Mouse (Mus musculus): ENCODE data around the gene Ppfia1. TPM values are rescaled to one million over a fixed set of nuclear protein-coding genes. Genes with fewer than 3 reads are reported as not detected.

Gene Ppfia1
- total RNA-seq, 2 experiments from 2014 or later = 28.3 to 33.4 TPM

- intact Hi-C loops (cut with DNase I) = loop anchor here (5.0 kb wide), 1 partner anchor 41 kb away; no protein-coding TSS in a partner anchor
- no peak overlapping the region for H3K27ac ChIP-seq
- DNase-seq = no peak
- no peak for TF ChIP-seq CTCF (IDR thresholded peaks at IDR 0.05)
- H3K4me3 ChIP-seq = no peak overlapping the region
Observed at GRCm38 (mm10) chr7:144516711-144517110, 36.8 kb downstream of the Ppfia1 start.

- no peak for DNase-seq
- intact Hi-C loops (cut with DNase I) = no loop called here
Observed at GRCm38 (mm10) chr7:144509090-144509489, 44.4 kb downstream of the Ppfia1 start.

DNA sequence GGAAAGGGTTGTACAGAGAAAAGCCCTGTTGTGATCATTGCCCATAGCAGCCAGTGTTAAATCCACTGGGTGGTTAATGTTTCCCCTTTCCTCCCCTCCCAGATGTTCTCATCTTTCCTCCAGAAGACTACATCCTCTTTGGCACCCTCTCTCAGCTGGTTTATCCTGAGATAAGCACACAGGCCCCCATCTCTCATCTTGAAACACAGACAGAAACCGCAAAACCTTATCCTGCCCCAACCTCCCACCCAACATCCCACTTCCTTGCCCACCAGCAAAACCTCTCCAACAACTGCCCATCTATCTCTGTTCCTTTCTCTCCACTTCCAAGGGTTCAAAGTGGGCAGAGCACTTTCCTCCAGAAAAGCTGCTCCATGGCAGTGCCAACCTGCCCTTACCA, 46.7 kb downstream of the Ppfia1 start:
- TF ChIP-seq CTCF (IDR thresholded peaks at IDR 0.05) = no peak
- intact Hi-C loops (cut with DNase I) = no loop called here
- DNase-seq = no peak
- H3K27ac ChIP-seq = no peak overlapping the region
- H3K4me3 ChIP-seq = no peak overlapping the region

More at GRCm38 (mm10) chr7:144509090-144509489, 44.4 kb downstream of the Ppfia1 start:
- H3K4me3 ChIP-seq = no peak overlapping the region
- no peak overlapping the region for H3K27ac ChIP-seq
- no peak for TF ChIP-seq CTCF (IDR thresholded peaks at IDR 0.05)

DNA sequence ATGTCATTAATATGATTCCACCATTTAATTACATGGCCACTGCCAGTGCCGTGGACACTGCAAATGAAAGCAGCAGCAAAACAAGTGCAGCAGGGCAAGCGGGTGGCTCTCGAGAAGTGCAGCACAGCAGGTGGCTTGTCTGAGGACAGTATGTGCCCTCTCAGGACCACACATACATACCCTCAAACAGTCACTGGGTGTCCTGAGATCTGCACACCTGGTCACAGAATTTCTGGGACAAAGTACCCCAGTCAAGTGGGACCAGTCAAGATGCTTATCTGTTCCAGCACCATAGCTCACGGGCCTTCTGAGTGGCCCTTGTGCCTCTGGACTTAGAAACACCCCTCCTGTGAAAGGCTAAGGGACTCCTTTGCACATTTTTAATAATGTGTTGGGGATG, 49.6 kb downstream of the Ppfia1 start:
- Histone ChIP-seq H3K27ac (no peak overlapping the region), H3K4me3 (no peak overlapping the region)
- intact Hi-C loops (cut with DNase I) = no loop called here
- no peak for TF ChIP-seq CTCF (IDR thresholded peaks at IDR 0.05)
- no peak for DNase-seq

DNA sequence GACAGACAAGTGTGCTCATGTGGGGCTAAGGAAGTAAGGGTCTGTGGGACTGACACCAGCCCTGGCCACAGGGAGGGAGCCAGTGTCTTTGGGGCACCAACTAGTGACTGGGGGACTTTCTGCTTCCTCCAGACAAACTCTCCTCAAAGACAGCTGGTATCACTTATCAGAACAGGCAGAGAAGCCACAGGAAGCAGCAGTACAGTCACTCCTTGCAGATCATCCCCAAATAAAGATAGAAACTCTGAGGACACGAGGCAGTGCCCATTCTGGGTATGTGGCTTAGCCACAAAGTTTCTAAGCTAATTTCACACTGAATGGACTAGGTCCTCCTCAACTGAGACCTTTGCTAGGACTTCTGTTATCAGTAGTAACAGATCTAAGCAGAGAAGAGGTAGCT, 60.6 kb downstream of the Ppfia1 start:
- no peak overlapping the region for H3K27ac ChIP-seq
- intact Hi-C loops (cut with DNase I) = no loop called here
- no peak overlapping the region for H3K4me3 ChIP-seq
- TF ChIP-seq CTCF (IDR thresholded peaks at IDR 0.05) = no peak
- DNase-seq = no peak

- no peak for TF ChIP-seq CTCF (IDR thresholded peaks at IDR 0.05)
- intact Hi-C loops (cut with DNase I) = no loop called here
- no peak overlapping the region for H3K27ac ChIP-seq
- no peak for DNase-seq
- H3K4me3 ChIP-seq = no peak overlapping the region
Observed at GRCm38 (mm10) chr7:144490201-144490873, 63.2 kb downstream of the Ppfia1 start.

DNA sequence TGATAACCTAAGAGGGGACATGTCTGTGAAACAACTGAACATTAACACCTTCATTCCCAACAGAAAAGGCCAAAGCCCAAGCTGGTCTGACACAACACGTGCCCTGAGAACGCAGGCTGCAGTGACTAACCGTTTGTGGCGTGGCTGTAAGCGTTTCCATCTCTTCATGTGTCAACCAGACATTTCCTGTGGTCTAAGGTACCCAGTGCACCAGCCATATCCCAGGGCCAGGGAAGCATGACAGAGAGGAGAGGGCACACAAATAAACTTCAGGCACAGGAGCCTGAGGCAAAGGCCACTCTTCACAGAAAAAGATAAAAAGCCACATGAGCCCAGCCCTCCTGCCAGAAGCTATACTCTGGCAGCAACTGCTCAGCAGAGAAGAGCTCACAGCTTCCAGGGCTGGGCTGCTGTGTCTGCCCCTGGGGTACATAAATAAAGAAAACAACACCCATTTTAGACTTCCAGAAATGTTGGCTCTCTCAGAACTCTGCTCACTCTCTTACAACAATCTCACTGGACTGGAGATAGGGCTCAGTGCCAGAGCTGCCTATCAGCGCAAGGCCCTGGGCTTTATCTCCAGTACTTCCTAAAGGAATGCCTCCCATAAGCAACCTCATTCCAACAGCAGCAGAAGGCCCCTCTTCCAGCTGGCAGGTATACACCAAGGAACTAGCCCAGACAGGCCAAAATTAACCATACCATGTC, 64.3 kb downstream of the Ppfia1 start:
- no peak overlapping the region for H3K27ac ChIP-seq
- intact Hi-C loops (cut with DNase I) = no loop called here
- TF ChIP-seq CTCF (IDR thresholded peaks at IDR 0.05) = no peak
- DNase-seq = no peak
- no peak overlapping the region for H3K4me3 ChIP-seq

- no peak overlapping the region for H3K27ac ChIP-seq
- no peak overlapping the region for H3K4me3 ChIP-seq
- no peak for DNase-seq
- TF ChIP-seq CTCF (IDR thresholded peaks at IDR 0.05) = no peak
- intact Hi-C loops (cut with DNase I) = no loop called here
Observed at GRCm38 (mm10) chr7:144480314-144480713, 73.2 kb downstream of the Ppfia1 start.

GRCm38 (mm10) chr7:144479569-144479968, 74.0 kb downstream of the Ppfia1 start:
- Histone ChIP-seq H3K27ac (no peak overlapping the region), H3K4me3 (no peak overlapping the region)
- no peak for TF ChIP-seq CTCF (IDR thresholded peaks at IDR 0.05)
- DNase-seq = no peak
- intact Hi-C loops (cut with DNase I) = no loop called here

DNA sequence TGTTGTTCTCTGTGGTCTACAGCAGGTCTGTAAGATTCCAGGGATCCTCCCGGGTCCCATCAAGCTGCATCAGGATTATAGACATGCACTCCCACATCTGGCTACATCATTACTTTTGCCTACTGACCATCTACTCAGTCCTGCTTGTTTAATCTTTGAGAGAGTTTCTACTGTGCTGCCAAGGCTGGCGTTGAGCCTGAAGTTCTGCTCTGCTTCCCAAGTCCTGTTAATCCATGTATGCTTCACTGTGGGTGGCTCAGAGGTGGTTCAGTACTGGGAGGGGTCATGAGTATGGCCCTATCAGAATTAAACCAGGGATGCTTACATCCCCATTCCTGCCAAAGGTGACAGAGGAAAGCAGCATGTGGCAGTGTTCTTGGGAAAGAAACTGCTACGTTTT, 77.8 kb downstream of the Ppfia1 start:
- intact Hi-C loops (cut with DNase I) = no loop called here
- TF ChIP-seq CTCF (IDR thresholded peaks at IDR 0.05) = no peak
- no peak overlapping the region for H3K27ac ChIP-seq
- H3K4me3 ChIP-seq = no peak overlapping the region
- no peak for DNase-seq

- no peak for DNase-seq
- H3K27ac ChIP-seq = no peak overlapping the region
- no peak overlapping the region for H3K4me3 ChIP-seq
- no peak for TF ChIP-seq CTCF (IDR thresholded peaks at IDR 0.05)
- intact Hi-C loops (cut with DNase I) = no loop called here
Observed at GRCm38 (mm10) chr7:144473486-144473885, 80.0 kb downstream of the Ppfia1 start.

DNA sequence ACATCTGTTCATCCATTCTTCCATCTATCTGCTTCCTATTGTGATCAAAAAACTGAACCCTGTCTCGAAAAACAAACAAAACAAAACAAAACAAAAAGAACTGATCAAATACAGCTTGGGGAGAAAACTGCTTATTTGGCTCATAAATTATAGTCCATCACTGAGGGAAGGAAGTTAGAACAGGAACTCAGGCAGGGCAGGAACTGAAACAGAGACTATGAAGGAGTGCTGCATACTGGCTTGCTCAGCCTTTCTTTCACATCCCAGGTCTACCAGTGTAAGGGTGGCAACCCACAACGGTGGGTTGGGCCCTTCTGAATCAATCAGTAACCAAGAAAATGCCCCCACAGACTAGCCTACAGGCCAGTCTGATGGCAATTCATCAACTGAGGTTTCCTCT, 82.4 kb downstream of the Ppfia1 start:
- no peak for DNase-seq
- peak overlapping the region; percentile 97 for H3K4me3 ChIP-seq
- peak overlapping the region; percentile 94 for H3K27ac ChIP-seq
- no peak for TF ChIP-seq CTCF (IDR thresholded peaks at IDR 0.05)
- intact Hi-C loops (cut with DNase I) = loop anchor here (2.0 kb wide), 1 partner anchor 110 kb away; no protein-coding TSS in a partner anchor

DNA sequence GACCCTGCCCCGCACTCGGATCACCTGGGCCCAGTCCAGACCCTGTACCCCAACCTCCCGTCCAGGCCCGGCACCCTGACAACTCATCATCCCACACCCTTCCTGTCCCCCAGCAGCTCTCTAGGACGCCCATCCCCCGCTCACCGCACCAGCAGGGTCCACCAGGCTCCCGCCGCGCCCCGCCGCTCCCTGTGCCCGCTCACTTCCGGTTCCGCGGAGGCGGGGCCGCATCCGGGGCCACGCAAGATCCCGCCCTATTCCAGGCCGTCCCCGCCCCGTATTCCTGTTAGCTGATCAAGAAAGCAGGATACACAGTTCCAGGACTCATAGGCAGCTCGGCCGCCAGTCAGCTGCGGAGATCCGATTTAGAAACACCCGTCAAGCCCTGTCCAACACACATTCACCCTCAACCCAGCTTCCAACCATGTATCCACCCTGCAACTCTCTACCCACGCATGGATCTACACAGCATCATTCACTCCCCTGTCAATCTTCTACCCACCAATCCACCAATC, 82.9 kb downstream of the Ppfia1 start, which contains the start of gene Cttn:
Gene Cttn, minus strand, starts transcription at position 465 of the 515 bp plus-strand sequence.
- intact Hi-C loops (cut with DNase I) = loop anchor here (2.0 kb wide), 1 partner anchor 110 kb away; no protein-coding TSS in a partner anchor
- H3K4me3 ChIP-seq = peak within 1 kb of the TSS; percentile 97
- no peak for TF ChIP-seq CTCF (IDR thresholded peaks at IDR 0.05)
- DNase-seq = peak; percentile 91
- H3K27ac ChIP-seq = peak within 1 kb of the TSS; percentile 94

Measured in gastrocnemius, adult 2 months (tissue).